12 mouse cellular contexts compared by ENCODE assay signal in genomic region chr17:27563771-27564244, GRCm38 (mm10). TPM values are rescaled to one million over a fixed set of nuclear protein-coding genes. Genes with fewer than 3 reads are reported as not detected.
DNase-seq lines count a peak whose midpoint lies in the region; ATAC-seq and TF ChIP-seq lines count a peak whose summit lies in the region.
"Had no signal": no experiment of that assay in that cellular context is flagged by ENCODE, and none has a peak within 500 bp of the region (broad histone marks: within the 10 kb centered on the region; RNA-seq: fewer than 3 reads in every experiment).

No protein-coding gene starts in this region.

- peaks cover 5% of the 10 kb centered on the region for H3K36me3 ChIP-seq in forebrain, postnatal 0 days (ENCODE audit: insufficient read depth)
- H3K36me3 ChIP-seq in forebrain, embryonic 11.5 days (ENCODE audit: control insufficient read depth, insufficient read depth, low read length), result peaks cover 3% of the 10 kb centered on the region; the same call in 1 of the 2 replicates
- H3K36me3 ChIP-seq in testis, adult 2 months (ENCODE audit: control insufficient read depth, insufficient read depth, low read length), result no peaks in the 10 kb centered on the region; the same call in 1 of the 2 replicates
- H3K36me3 ChIP-seq in limb, embryonic 13.5 days, result peaks cover 26% of the 10 kb centered on the region

- 46% methylated on average over 7 of the region's 7 CpGs for WGBS in forebrain, postnatal 0 days
- WGBS in forebrain, embryonic 11.5 days, result 50% methylated on average over 7 of the region's 7 CpGs
- 46% methylated on average over 7 of the region's 7 CpGs for WGBS in limb, embryonic 13.5 days

- H3K27me3 ChIP-seq in forebrain, postnatal 0 days (ENCODE audit: insufficient read depth, low read length), result no peaks in the 10 kb centered on the region
- H3K27me3 ChIP-seq in forebrain, embryonic 11.5 days (ENCODE audit: control insufficient read depth, insufficient read depth, low read length), result no peaks in the 10 kb centered on the region
- no peaks in the 10 kb centered on the region for H3K27me3 ChIP-seq in testis, adult 2 months (ENCODE audit: control insufficient read depth, insufficient read depth, low read length)
- H3K27me3 ChIP-seq in limb, embryonic 13.5 days, result no peaks in the 10 kb centered on the region

- H3K4me3 ChIP-seq in forebrain, postnatal 0 days (ENCODE audit: low read depth, low read length), result no peak overlapping the region
- no peak overlapping the region for H3K4me3 ChIP-seq in forebrain, embryonic 11.5 days (ENCODE audit: low read depth, low read length)
- H3K4me3 ChIP-seq in testis, adult 2 months (ENCODE audit: control insufficient read depth, low read depth, low read length), result peak overlapping the region; percentile 81
- H3K4me3 ChIP-seq in limb, embryonic 13.5 days, result no peak overlapping the region

- DNase-seq in forebrain, postnatal 0 days, result no peak
- DNase-seq in forebrain, embryonic 11.5 days (ENCODE audit: low spot score), result no peak
- DNase-seq in testis, postnatal 14 days (ENCODE audit: low spot score), result no peak
- peak; percentile 64 for DNase-seq in testis, postnatal 10 days (ENCODE audit: low spot score)
- DNase-seq in right cerebral cortex, postnatal 10 days (ENCODE audit: low spot score in 2 of 2), result no peak
- DNase-seq in gastrocnemius, postnatal 10 days, result no peak
- DNase-seq: adrenal gland, adult 8-10 months; heart, postnatal 14 days; lung, postnatal 14 days; spleen, adult 18-20 months had no signal

- no peak for ATAC-seq in forebrain, postnatal 0 days
- no peak for ATAC-seq in forebrain, embryonic 11.5 days (replicated peaks; ENCODE audit: low FRiP score)
- ATAC-seq in limb, embryonic 13.5 days (ENCODE audit: low FRiP score, low read depth), result no peak

- H3K9ac ChIP-seq in forebrain, postnatal 0 days, result 0 out of 2 replicates have a peak overlapping the region, but pooled peaks have one; percentile 68
- no peak overlapping the region for H3K9ac ChIP-seq in forebrain, embryonic 11.5 days (ENCODE audit: low read length)
- H3K9ac ChIP-seq in limb, embryonic 13.5 days, result no peak overlapping the region

- no peak; the same call in 1 of the 2 replicates for TF ChIP-seq POLR2A in testis, adult 2 months (IDR thresholded peaks at IDR 0.05; ENCODE audit: control insufficient read depth, low read depth, low read length)

- no peak overlapping the region for H3K27ac ChIP-seq in forebrain, postnatal 0 days (ENCODE audit: low read depth, low read length)
- H3K27ac ChIP-seq in forebrain, embryonic 11.5 days (ENCODE audit: low read depth, low read length), result no peak overlapping the region
- no peak overlapping the region for H3K27ac ChIP-seq in testis, adult 2 months (ENCODE audit: control insufficient read depth, insufficient read depth, low read depth, low read length)
- no peak overlapping the region for H3K27ac ChIP-seq in limb, embryonic 13.5 days

- TF ChIP-seq CTCF in forebrain, postnatal 0 days (IDR thresholded peaks at IDR 0.05; ENCODE audit: low read depth), result no peak
- no peak for TF ChIP-seq CTCF in testis, adult 2 months (IDR thresholded peaks at IDR 0.05; ENCODE audit: control insufficient read depth, insufficient read depth, insufficient replicate concordance, low read depth, low read length)

- H3K4me1 ChIP-seq in forebrain, postnatal 0 days (ENCODE audit: insufficient read depth), result peaks cover 11% of the 10 kb centered on the region; the same call in 1 of the 2 replicates
- H3K4me1 ChIP-seq in forebrain, embryonic 11.5 days (replicated peaks; ENCODE audit: control insufficient read depth, insufficient read depth, low read length), result peaks cover 21% of the 10 kb centered on the region; the same call in 1 of the 2 replicates
- H3K4me1 ChIP-seq in testis, adult 2 months (ENCODE audit: control insufficient read depth, insufficient read depth, low read length), result peaks cover 31% of the 10 kb centered on the region
- peaks cover 40% of the 10 kb centered on the region for H3K4me1 ChIP-seq in limb, embryonic 13.5 days

- no peak overlapping the region for H3K4me2 ChIP-seq in forebrain, postnatal 0 days (ENCODE audit: low read depth)
- no peak overlapping the region for H3K4me2 ChIP-seq in forebrain, embryonic 11.5 days (ENCODE audit: low read depth, low read length, severe bottlenecking)
- peak overlapping the region; percentile 97; the same call in 1 of the 2 replicates for H3K4me2 ChIP-seq in limb, embryonic 13.5 days (replicated peaks)

- H3K9me3 ChIP-seq in forebrain, postnatal 0 days (ENCODE audit: low read length), result no peaks in the 10 kb centered on the region
- H3K9me3 ChIP-seq in forebrain, embryonic 11.5 days (ENCODE audit: control insufficient read depth, low read length), result no peaks in the 10 kb centered on the region
- no peaks in the 10 kb centered on the region for H3K9me3 ChIP-seq in limb, embryonic 13.5 days

RNA-seq across cellular contexts. Expression of gene AI413582, which starts 1.7 kb away (rescaled TPM):
- 35.0 and 70.3 TPM in 2 replicates for total RNA-seq in forebrain, postnatal 0 days (2014; rRNA removed)
- polyA plus RNA-seq in forebrain, postnatal 0 days (2015; fragmentation: Nextera tagmentation; extraction: Ambion mirVana), result 85.2 and 92.8 TPM in 2 replicates
- polyA plus RNA-seq in forebrain, embryonic 11.5 days (2014; fragmentation: Nextera tagmentation; extraction: Ambion mirVana), result 14.6 and 16.7 TPM in 2 replicates
- polyA plus RNA-seq in testis, adult 2 months (2012; rRNA removed), result 20.7 and 24.5 TPM in 2 replicates
- polyA plus RNA-seq in limb, embryonic 13.5 days (2015; fragmentation: Nextera tagmentation; extraction: Ambion mirVana), result 20.2 and 21.0 TPM in 2 replicates
- total RNA-seq in gastrocnemius, postnatal 10 days (2021), result 1 to 10 TPM; 3.5 to 4.7 TPM

RNA-seq across cellular contexts. Expression of gene Hmga1, which starts 7.5 kb away (rescaled TPM):
- 84.7 and 99.1 TPM in 2 replicates for total RNA-seq in forebrain, postnatal 0 days (2014; rRNA removed)
- polyA plus RNA-seq in forebrain, postnatal 0 days (2015; fragmentation: Nextera tagmentation; extraction: Ambion mirVana), result 122 and 123 TPM in 2 replicates
- polyA plus RNA-seq in forebrain, embryonic 11.5 days (2014; fragmentation: Nextera tagmentation; extraction: Ambion mirVana), result 427 and 461 TPM in 2 replicates
- 64.3 and 68.4 TPM in 2 replicates for polyA plus RNA-seq in testis, adult 2 months (2012; rRNA removed)
- 234 and 241 TPM in 2 replicates for polyA plus RNA-seq in limb, embryonic 13.5 days (2015; fragmentation: Nextera tagmentation; extraction: Ambion mirVana)
- 10 to 100 TPM; 24.9 to 27.0 TPM for total RNA-seq in gastrocnemius, postnatal 10 days (2021)

RNA-seq across cellular contexts. Expression of gene Grm4, which starts 42.6 kb away (rescaled TPM):
- 13.1 and 14.5 TPM in 2 replicates for total RNA-seq in forebrain, postnatal 0 days (2014; rRNA removed)
- polyA plus RNA-seq in forebrain, postnatal 0 days (2015; fragmentation: Nextera tagmentation; extraction: Ambion mirVana), result 3.2 and 5.5 TPM in 2 replicates
- polyA plus RNA-seq in forebrain, embryonic 11.5 days (2014; fragmentation: Nextera tagmentation; extraction: Ambion mirVana), result 0.99 and 1.3 TPM in 2 replicates
- polyA plus RNA-seq in testis, adult 2 months (2012; rRNA removed), result 0.70 and 0.81 TPM in 2 replicates
- 0.31 and 0.34 TPM in 2 replicates for polyA plus RNA-seq in limb, embryonic 13.5 days (2015; fragmentation: Nextera tagmentation; extraction: Ambion mirVana)
- under 1 TPM; 0.16 to 0.32 TPM for total RNA-seq in gastrocnemius, postnatal 10 days (2021)

RNA-seq across cellular contexts. Expression of gene Nudt3, which starts 59.5 kb away (rescaled TPM):
- 324 and 329 TPM in 2 replicates for total RNA-seq in forebrain, postnatal 0 days (2014; rRNA removed)
- 249 TPM in 2 replicates for polyA plus RNA-seq in forebrain, postnatal 0 days (2015; fragmentation: Nextera tagmentation; extraction: Ambion mirVana)
- polyA plus RNA-seq in forebrain, embryonic 11.5 days (2014; fragmentation: Nextera tagmentation; extraction: Ambion mirVana), result 50.5 and 56.8 TPM in 2 replicates
- 59.8 and 68.1 TPM in 2 replicates for polyA plus RNA-seq in testis, adult 2 months (2012; rRNA removed)
- polyA plus RNA-seq in limb, embryonic 13.5 days (2015; fragmentation: Nextera tagmentation; extraction: Ambion mirVana), result 99.5 and 102 TPM in 2 replicates
- total RNA-seq in gastrocnemius, postnatal 10 days (2021), result 100 to 1,000 TPM; 267 to 291 TPM
